Mouse (Mus musculus) heart, embryonic 14.5 days (tissue): ENCODE results near the gene 1700056E22Rik. TPM values are rescaled to one million over a fixed set of nuclear protein-coding genes. Genes with fewer than 3 reads are reported as not detected.

Source experiments
- ATAC-seq: fragments of 200-750 bp; cut with Nextera tagmentation; 2 replicates; pipeline ENCODE4 v1.8.0; 2017; ENCODE audit warnings: low read depth, moderate TSS enrichment; ENCODE audit not compliant: insufficient number of reproducible peaks, insufficient read depth, low FRiP score
- H3K27ac ChIP-seq, 2 experiments: fragments of 200-500 bp in 1 of 2; fragments of 300-500 bp in 1 of 2; sonication (generic) in 1 of 2; replicated peaks in 1 of 2; 2 replicates each; pipeline ENCODE4 v1.5.1; 2012 to 2014; ENCODE audit warnings: low read depth in 2 of 2, low read length in 2 of 2, control low read depth in 1 of 2, mild to moderate bottlenecking in 1 of 2, mixed read lengths in 1 of 2; ENCODE audit not compliant: control insufficient read depth in 1 of 2, insufficient read depth in 1 of 2
- H3K27me3 ChIP-seq: fragments of 300-500 bp; sonication (generic); 2 replicates; pipeline ENCODE4 v1.6.1; 2014; ENCODE audit warnings: mild to moderate bottlenecking, low read length, control low read depth; ENCODE audit not compliant: control insufficient read depth, insufficient read depth
- H3K36me3 ChIP-seq: fragments of 300-500 bp; sonication (generic); 2 replicates; pipeline ENCODE4 v1.6.1; 2014; ENCODE audit warnings: mild to moderate bottlenecking, control low read depth, low read length, mixed read lengths; ENCODE audit not compliant: control insufficient read depth, insufficient read depth
- H3K4me1 ChIP-seq, 2 experiments: fragments of 200-500 bp in 1 of 2; fragments of 300-500 bp in 1 of 2; sonication (generic) in 1 of 2; 2 replicates each; pipeline ENCODE4 v1.6.1; 2012 to 2014; ENCODE audit warnings: low read length in 2 of 2, control low read depth in 1 of 2, mixed read lengths in 1 of 2; ENCODE audit not compliant: control insufficient read depth in 2 of 2, insufficient read depth in 2 of 2
- H3K4me2 ChIP-seq: fragments of 300-500 bp; sonication (generic); 2 replicates; pipeline ENCODE4 v1.6.1; 2014; ENCODE audit warnings: mild to moderate bottlenecking, low read length
- H3K4me3 ChIP-seq, 2 experiments: fragments of 200-500 bp in 1 of 2; fragments of 300-500 bp in 1 of 2; sonication (generic) in 1 of 2; 2 replicates each; pipeline ENCODE4 v1.5.1; 2012 to 2014; ENCODE audit warnings: low read length in 2 of 2, mild to moderate bottlenecking in 2 of 2, control low read depth in 1 of 2, low read depth in 1 of 2, moderate library complexity in 1 of 2; ENCODE audit not compliant: control insufficient read depth in 1 of 2, insufficient read depth in 1 of 2
- H3K9ac ChIP-seq: fragments of 300-500 bp; sonication (generic); 2 replicates; pipeline ENCODE4 v1.6.1; 2014; ENCODE audit warnings: mild to moderate bottlenecking, low read length
- H3K9me3 ChIP-seq: fragments of 300-500 bp; sonication (generic); 2 replicates; pipeline ENCODE4 v1.6.1; 2016; ENCODE audit warnings: low read length, control low read depth; ENCODE audit not compliant: control insufficient read depth
- WGBS: fragments of 180-500 bp; shearing (Covaris S2); extraction: QIAGEN DNeasy Blood & Tissue Kit; methylation state at CpG from one replicate; pipeline ENCODE4 v1.1.7; 2014; 5-methylcytosine and 5-hydroxymethylcytosine counted together
- polyA plus RNA-seq: library from polyadenylated mRNA; unstranded; fragments of >200 nt; fragmentation: Nextera tagmentation; extraction: Ambion mirVana; gene quantifications from 2 replicates; pipeline ENCODE4 v1.2.1, GENCODE M21; 2014

Gene 1700056E22Rik
- polyA plus RNA-seq, 1 experiment from 2014 or later = 2.4 TPM

- 24% methylated on average over 19 of the region's 19 CpGs for WGBS
Measured at GRCm38 (mm10) chr1:184032682-184033389, 1.3 kb downstream of the 1700056E22Rik start.

DNA sequence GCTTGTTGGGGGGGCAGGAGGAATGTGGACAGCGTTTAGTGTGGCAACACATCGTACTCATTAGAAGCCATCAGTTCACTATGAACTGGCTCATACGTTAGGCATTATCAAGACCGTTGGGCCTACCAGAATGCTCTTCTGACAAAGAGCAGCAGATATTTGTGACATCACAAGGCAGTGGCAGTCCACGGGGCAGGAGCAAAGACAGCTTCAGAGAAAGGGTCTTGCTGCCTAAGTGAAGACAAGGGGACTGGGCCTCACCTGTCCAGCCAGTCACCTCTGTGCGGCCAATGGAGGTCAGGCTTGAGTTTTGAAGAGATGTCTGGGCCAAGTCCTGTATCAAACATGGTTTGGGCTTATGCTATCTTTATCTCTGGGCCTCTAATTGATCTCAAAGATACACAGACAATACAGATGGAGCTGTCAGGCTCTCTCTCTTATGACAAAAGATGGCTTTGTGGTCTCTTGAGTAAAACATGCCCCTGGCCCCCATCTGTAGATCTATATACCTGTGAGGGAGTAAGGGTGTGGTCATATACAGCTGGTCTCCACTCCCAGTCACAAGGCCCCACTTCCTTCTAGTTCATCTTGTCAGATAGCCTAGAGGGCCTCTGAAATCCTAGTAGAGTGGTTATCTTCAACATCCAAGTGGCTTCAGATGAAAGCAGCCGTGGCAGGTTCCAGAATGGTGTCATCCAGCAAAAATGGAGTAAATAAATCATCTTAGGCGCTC, 3.9 kb downstream of the 1700056E22Rik start:
- no peak for ATAC-seq
- H3K27me3 ChIP-seq = no peaks in the 10 kb centered on the region
- H3K9ac ChIP-seq = no peak overlapping the region
- no peaks in the 10 kb centered on the region for H3K36me3 ChIP-seq
- no peak overlapping the region for H3K4me3 ChIP-seq
- H3K9me3 ChIP-seq = no peaks in the 10 kb centered on the region
- peaks cover 0 to 3% of the 10 kb centered on the region in 2 experiments; a peak in 3 of 4 replicates for H3K4me1 ChIP-seq
- 92% methylated on average over 8 of the region's 8 CpGs for WGBS
- H3K27ac ChIP-seq = no peak overlapping the region
- no peak overlapping the region for H3K4me2 ChIP-seq

More at GRCm38 (mm10) chr1:184032682-184033389, 1.3 kb downstream of the 1700056E22Rik start:
- Histone ChIP-seq H3K4me1 (peaks cover 3 to 14% of the 10 kb centered on the region in 2 experiments), H3K4me2 (peak overlapping the region; percentile 78), H3K4me3 (peak overlapping the region; percentile 67 to 89), H3K36me3 (peaks cover 11% of the 10 kb centered on the region), H3K9ac (peak overlapping the region; percentile 97), H3K9me3 (no peaks in the 10 kb centered on the region), H3K27me3 (no peaks in the 10 kb centered on the region), H3K27ac (peak overlapping the region; percentile 96 to 99)
- ATAC-seq = no peak

DNA sequence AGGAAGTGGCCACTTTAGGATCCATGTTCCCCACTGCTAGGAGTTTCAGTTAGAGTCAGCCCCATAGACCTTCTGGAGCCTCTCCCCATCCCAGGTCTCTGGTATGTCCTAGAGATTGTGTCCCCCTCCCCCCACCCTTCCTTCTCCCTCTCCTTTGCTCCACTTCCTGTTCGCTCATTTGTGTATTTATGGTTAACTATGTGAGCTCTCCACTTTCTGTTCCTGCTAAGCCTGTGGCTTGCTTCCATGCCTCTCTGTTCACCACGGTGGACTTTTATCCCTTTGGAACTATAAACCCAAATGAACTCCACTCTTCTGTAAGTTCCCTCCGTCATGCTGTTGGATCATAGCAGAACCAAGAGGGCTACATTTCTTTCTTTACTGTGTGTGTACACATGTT, 7.1 kb downstream of the 1700056E22Rik start:
- Histone ChIP-seq H3K4me3 (no peak overlapping the region), H3K27ac (no peak overlapping the region), H3K36me3 (no peaks in the 10 kb centered on the region), H3K9me3 (no peaks in the 10 kb centered on the region), H3K9ac (no peak overlapping the region), H3K27me3 (no peaks in the 10 kb centered on the region), H3K4me2 (no peak overlapping the region), H3K4me1 (no peaks in the 10 kb centered on the region)
- 93% methylated on average over 3 of the region's 3 CpGs for WGBS
- ATAC-seq = no peak

DNA sequence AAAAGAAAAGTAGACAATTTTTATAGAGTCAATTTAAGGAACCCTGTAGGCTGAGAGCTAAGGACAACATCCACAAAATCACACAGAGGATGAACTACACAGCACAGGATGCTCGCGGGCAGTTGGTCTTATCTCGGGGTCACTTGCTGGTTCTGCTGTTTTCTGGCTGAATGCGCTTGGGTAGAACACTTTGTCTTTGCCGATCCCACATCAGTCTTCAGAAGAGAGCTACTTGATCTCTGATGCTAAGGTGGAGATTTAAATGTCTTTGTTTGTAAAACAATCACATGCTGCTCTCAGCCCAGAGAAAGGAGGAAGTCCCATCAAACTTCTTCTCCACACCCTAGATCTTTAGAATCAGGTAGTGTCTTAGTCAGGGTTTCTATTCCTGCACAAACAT, 9.0 kb downstream of the 1700056E22Rik start:
- no peak overlapping the region for H3K9ac ChIP-seq
- no peaks in the 10 kb centered on the region for H3K9me3 ChIP-seq

GRCm38 (mm10) chr1:184024631-184025030, 9.5 kb downstream of the 1700056E22Rik start:
- ATAC-seq = no peak
- Histone ChIP-seq H3K27ac (no peak overlapping the region), H3K36me3 (no peaks in the 10 kb centered on the region), H3K9me3 (no peaks in the 10 kb centered on the region), H3K9ac (no peak overlapping the region), H3K4me3 (no peak overlapping the region), H3K4me1 (peaks cover 1 to 5% of the 10 kb centered on the region in 2 experiments; a peak in 2 of 4 replicates), H3K4me2 (no peak overlapping the region), H3K27me3 (no peaks in the 10 kb centered on the region)
- WGBS = 87% methylated on average over 2 of the region's 2 CpGs

More for the DNA sequence above, 9.0 kb downstream of the 1700056E22Rik start:
- H3K36me3 ChIP-seq = no peaks in the 10 kb centered on the region
- 0 out of 4 replicates have a peak, but pooled peaks cover 0 to under 1% of the 10 kb centered on the region in 2 experiments for H3K4me1 ChIP-seq
- ATAC-seq = no peak
- H3K4me3 ChIP-seq = no peak overlapping the region
- no peaks in the 10 kb centered on the region for H3K27me3 ChIP-seq
- H3K4me2 ChIP-seq = no peak overlapping the region
- 84% methylated on average over 5 of the region's 5 CpGs for WGBS
- H3K27ac ChIP-seq = no peak overlapping the region

DNA sequence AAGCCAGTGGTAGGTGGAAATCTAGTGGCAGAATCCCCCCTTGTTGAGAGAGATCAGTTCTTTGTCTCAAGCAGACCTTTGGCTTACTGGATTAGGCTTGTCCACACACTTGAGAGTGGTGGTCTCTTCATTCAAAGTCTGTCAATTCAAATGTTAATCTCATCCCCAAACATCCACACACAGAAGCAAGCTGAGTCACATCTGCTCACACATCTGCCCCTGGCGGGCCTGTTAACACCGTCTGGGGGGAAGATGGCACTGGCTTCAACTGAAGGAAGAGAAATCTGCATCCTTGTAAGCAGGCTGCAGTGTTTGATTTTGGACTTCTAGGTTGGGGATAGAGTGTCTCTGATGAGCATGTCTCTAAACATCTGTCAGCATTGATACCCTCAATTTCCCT, 10.1 kb downstream of the 1700056E22Rik start:
- 60% methylated on average over 2 of the region's 2 CpGs for WGBS
- Histone ChIP-seq H3K27me3 (no peaks in the 10 kb centered on the region), H3K27ac (no peak overlapping the region), H3K9ac (no peak overlapping the region), H3K9me3 (no peaks in the 10 kb centered on the region), H3K4me1 (peaks cover 4 to 9% of the 10 kb centered on the region in 2 experiments; a peak in 2 of 4 replicates), H3K4me2 (no peak overlapping the region), H3K4me3 (no peak overlapping the region), H3K36me3 (no peaks in the 10 kb centered on the region)
- ATAC-seq = no peak

DNA sequence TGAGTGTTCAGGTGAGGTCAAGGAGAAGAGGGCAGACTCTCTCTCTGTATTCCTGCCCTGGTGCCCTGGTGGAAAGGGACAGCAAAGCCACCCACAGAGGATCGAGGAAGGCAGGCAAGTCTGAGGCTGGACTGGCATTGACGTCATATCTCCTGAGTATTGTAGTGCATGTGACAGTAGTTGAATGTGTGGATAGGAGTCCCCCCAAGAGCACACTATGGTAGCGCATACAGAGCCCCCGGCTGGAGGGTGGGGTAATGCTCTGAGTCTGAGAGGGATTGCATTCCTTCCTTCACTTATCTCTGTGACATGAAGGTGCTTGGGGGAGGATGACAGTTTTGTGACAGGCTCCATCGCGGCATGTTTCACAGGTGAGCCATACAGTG, 14.4 kb downstream of the 1700056E22Rik start:
- Histone ChIP-seq H3K9me3 (no peaks in the 10 kb centered on the region), H3K9ac (no peak overlapping the region), H3K4me3 (no peak overlapping the region), H3K4me2 (no peak overlapping the region), H3K27ac (no peak overlapping the region), H3K27me3 (no peaks in the 10 kb centered on the region), H3K4me1 (peaks cover 4 to 9% of the 10 kb centered on the region in 2 experiments; a peak in 2 of 4 replicates), H3K36me3 (no peaks in the 10 kb centered on the region)
- 8% methylated on average over 6 of the region's 6 CpGs for whole genome bisulfite sequencing
- 0 out of 2 replicates have a peak, but pooled peaks have one; percentile 39 for ATAC-seq
